Mouse (Mus musculus) hematopoietic multipotent progenitor cell, adult 10-12 weeks (in vitro differentiated cells): ENCODE measurements around the gene Ctrc. TPM values are rescaled to one million over a fixed set of nuclear protein-coding genes. Genes with fewer than 3 reads are reported as not detected.

Experiments
- polyA plus RNA-seq: library from polyadenylated mRNA; stranded (reverse); fragments of >175 nt; gene quantifications from 2 replicates; pipeline ENCODE4 v1.2.3, GENCODE M21; 2012; ENCODE audit warnings: low replicate concordance

Gene Ctrc
- polyA plus RNA-seq, result 0.49 TPM in 1 of 2 replicates, not detected in the other

DNA sequence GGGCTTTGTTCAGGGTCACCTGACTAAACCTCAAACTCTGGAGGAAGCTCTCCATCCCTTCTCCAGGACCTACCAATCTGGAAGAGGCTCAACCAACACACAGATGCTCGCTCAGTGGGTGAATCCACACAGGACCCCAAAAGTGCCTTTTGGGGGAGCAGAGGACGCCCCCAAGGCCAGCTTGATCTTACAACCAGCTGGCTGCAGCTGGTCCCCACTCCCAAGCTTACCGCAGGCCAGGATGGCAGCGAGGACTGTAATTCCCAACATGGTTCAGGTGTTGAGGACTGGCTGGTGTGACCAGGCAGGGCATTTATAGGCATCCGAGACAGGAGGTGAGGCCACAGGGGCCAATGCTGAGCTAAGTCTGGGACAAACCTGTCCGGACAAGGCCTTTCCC is at the start of gene Ctrc:
Gene Ctrc, minus strand, starts transcription at position 361 of the 400 bp plus-strand sequence.

DNA sequence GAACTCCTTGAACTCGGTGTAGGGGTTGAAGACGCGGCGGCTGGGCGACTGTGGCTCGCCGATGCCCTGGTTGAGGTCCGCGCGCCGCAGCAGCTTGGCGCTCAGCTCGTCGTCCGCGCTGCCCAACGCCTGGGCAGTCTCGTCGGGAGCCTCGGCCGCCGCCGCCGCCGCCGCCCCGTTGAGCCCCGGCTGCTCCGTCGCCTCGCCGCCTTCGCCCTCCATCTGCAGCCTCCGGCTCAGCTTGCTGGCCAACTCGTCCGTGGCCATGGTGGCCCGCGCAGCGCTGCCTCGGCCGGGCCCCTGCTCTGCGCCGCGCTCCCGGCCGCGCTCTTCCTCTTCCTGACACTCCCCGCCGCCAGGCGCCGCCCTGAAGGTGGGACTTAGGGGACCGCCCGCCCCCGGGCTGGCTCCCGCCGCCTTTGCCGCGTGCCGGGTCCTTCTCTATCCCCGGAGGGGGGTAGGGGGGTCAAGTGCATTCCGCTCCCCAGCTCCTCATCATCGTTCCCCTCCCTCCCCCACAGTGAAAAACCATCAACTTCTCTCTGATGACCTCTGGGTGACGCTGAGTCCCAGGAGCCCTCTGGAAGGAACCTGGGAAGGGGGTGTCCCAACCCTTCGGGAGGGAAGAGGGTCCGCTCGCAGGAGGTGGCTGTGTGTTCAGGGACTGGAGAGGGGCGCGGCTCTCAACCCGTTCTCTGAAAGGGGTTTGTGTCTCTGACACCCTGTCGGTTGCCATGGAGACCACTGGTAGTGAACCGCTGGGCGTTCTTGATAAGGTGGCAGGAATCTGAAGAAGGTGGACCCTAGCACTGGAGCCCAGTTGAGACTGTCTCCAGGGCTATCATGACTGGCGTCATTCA is 28.7 kb upstream of the Ctrc start, which contains the start of gene Efhd2:
Gene Efhd2, minus strand, starts transcription at position 320 of the 860 bp plus-strand sequence.

DNA sequence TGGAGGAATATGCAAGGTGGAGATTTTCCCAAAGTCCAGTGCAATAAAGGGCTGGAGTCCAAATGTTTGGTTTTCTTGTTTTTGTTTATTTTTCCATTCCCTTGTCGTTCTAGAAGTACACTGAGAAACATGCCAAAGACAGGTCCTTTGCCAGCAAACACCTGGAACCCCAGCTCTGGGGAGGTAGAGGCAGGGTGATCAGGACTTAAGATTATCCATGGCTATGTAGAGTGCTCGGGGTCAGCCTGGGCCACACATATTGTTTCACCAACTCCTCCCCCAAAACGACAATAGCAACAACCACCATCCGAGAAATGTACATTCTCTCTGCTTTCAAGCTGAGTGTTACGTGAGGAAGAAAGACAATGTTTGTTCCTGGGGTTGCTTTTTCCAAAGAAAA is 20.1 kb downstream of the Ctrc start, which contains the start of gene Cela2a:
Gene Cela2a, minus strand, starts transcription at position 101 of the 400 bp plus-strand sequence.

DNA sequence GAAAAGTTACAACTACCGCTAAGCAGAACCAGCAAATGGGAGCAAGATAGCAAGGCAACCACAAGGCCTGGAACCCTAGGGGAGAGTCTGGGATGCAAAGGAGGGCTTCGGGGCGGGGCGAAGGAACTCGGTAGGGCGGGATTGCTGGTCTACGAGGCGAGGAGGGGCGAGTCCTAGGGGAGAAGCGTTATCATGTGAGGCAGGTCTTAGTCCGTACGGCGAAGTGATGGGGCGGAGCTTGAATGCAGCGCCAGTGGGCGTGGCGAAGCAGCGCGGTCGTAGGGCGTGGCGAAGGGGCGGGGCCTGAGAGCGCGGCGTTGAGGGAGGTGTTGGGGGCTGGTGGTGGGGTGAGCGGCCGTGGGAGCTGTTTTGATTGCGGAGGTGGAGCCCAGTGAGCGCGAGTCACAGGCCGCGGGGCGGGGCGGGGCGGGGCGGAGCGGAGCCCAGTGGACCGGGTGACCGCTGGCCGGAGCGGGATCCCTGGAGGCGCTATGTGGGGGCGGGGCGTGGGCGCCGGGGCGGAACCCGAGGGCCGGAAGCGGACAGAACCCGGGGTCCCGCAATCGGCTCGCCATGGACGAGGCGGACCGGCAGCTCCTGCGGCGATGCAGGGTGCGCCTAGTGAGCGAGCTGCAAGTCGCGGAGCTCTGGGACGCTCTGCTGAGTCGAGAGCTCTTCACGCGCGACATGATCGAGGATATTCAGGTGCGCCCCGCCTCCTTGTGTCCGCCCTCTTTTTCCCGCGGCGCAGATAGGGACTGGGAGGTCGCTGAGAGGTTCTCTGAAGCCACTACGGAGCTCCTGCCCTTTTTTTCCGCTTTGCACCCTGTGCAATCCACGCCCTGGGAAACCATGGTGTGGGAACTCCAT is 52.6 kb downstream of the Ctrc start, which contains the start of gene Casp9:
Gene Casp9, plus strand, starts transcription at position 331 of the 870 bp plus-strand sequence.

DNA sequence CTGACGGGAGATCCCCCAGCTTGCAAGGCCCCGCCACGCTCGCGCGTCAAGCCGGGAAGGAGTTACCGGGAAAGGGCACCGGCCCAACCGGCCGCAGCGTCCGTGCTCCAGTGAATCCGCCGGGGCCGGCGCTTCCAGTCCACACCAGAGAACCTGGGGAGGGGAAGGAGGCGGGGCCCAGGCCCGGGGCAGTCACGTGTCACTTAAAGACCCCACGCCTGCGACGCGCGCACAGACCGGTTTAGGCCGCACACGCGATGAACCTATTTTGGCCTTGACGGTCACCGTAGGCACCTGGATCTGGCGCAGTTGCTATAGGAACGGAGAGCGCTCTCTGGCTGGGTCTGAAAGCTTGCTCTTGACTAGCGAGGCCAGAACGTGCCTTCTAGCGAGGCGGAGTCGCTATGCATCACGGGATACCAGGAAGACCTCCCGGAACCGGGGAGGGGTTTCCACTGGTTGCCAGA is 55.6 kb downstream of the Ctrc start, which contains the start of gene Dnajc16:
Gene Dnajc16, minus strand, starts transcription at position 408 of the 467 bp plus-strand sequence.

Other genes with a start within 250 kb of the Ctrc start
- 0.08 TPM in 1 of 2 replicates, not detected in the other for gene Fblim1, start 240.3 kb downstream of the Ctrc start, polyA plus RNA-seq
- gene Tmem82, start 227.7 kb downstream of the Ctrc start, polyA plus RNA-seq, result 0.58 and 0.66 TPM in 2 replicates
- gene Slc25a34, start 222.5 kb downstream of the Ctrc start, polyA plus RNA-seq, result 0.04 and 0.06 TPM in 2 replicates
- 28.7 and 51.0 TPM in 2 replicates for gene Plekhm2, start 181.5 kb downstream of the Ctrc start, polyA plus RNA-seq
- gene Rsc1a1, start 160.8 kb downstream of the Ctrc start, polyA plus RNA-seq, result 0.39 and 5.8 TPM in 2 replicates
- gene Ddi2, start 122.9 kb downstream of the Ctrc start, polyA plus RNA-seq, result 8.2 and 14.6 TPM in 2 replicates
- not detected in 2 replicates for gene Agmat, start 99.7 kb downstream of the Ctrc start, polyA plus RNA-seq
- 3.6 and 3.7 TPM in 2 replicates for gene Dnajc16, start 55.4 kb downstream of the Ctrc start, polyA plus RNA-seq
- gene Casp9, start 52.7 kb downstream of the Ctrc start, polyA plus RNA-seq, result 34.8 and 50.7 TPM in 2 replicates
- gene Cela2a, start 20.2 kb downstream of the Ctrc start, polyA plus RNA-seq, result 1.2 and 1.9 TPM in 2 replicates
- gene Efhd2, start 28.6 kb upstream of the Ctrc start, polyA plus RNA-seq, result 93.0 and 163 TPM in 2 replicates
- gene Fhad1, start 168.7 kb upstream of the Ctrc start, polyA plus RNA-seq, result 0.28 and 0.51 TPM in 2 replicates
- gene Tmem51, start 237.9 kb upstream of the Ctrc start, polyA plus RNA-seq, result 46.7 and 85.6 TPM in 2 replicates